Mouse (Mus musculus) embryonic fibroblast, embryonic 13.5 days (primary cell): ENCODE measurements around the gene Calcoco1.

Source experiments
- CTCF ChIP-seq: IDR thresholded peaks from 2 replicates; pipeline ENCODE4 v1.5.1; 2011; ENCODE audit warnings: mild to moderate bottlenecking, control low read depth, low read length, moderate library complexity, borderline replicate concordance; ENCODE audit not compliant: insufficient read depth
- POLR2A ChIP-seq: IDR thresholded peaks from 2 replicates; pipeline ENCODE4 v1.6.1; 2011; ENCODE audit warnings: low read depth, mild to moderate bottlenecking, control low read depth, low read length, moderate library complexity

- TF ChIP-seq POLR2A = no peak
- no peak for TF ChIP-seq CTCF
Measured at GRCm38 (mm10) chr15:102735031-102735430, 13.1 kb upstream of the Calcoco1 start.
